Mouse (Mus musculus): ENCODE results near the gene Nrsn2.

Gene Nrsn2

GRCm38 (mm10) chr2:152338319-152338718, 38.1 kb downstream of the Nrsn2 start:
- DNase-seq, result no peak

- DNase-seq, result no peak
These were observed 38.7 kb downstream of the Nrsn2 start for GRCm38 (mm10) chr2:152337591-152338212.

GRCm38 (mm10) chr2:152336856-152337255, 39.6 kb downstream of the Nrsn2 start:
- no peak for DNase-seq

- no peak for DNase-seq
These were observed 41.1 kb downstream of the Nrsn2 start for GRCm38 (mm10) chr2:152335289-152335820.

GRCm38 (mm10) chr2:152333345-152334006, 43.0 kb downstream of the Nrsn2 start:
- DNase-seq, result no peak

GRCm38 (mm10) chr2:152332101-152332825, 44.2 kb downstream of the Nrsn2 start, which contains the start of gene Rbck1:
Gene Rbck1, minus strand, starts transcription at chr2:152332653.
- DNase-seq, result peak; percentile 80 to 84

GRCm38 (mm10) chr2:152330858-152331423, 45.5 kb downstream of the Nrsn2 start:
- DNase-seq, result no peak

- no peak for DNase-seq
These were observed 48.5 kb downstream of the Nrsn2 start for GRCm38 (mm10) chr2:152327980-152328379.

GRCm38 (mm10) chr2:152326654-152327053, 49.8 kb downstream of the Nrsn2 start:
- no peak for DNase-seq

GRCm38 (mm10) chr2:152326157-152326556, 50.3 kb downstream of the Nrsn2 start:
- no peak for DNase-seq

- no peak for DNase-seq
These were observed 51.6 kb downstream of the Nrsn2 start for GRCm38 (mm10) chr2:152324842-152325241.

- no peak for DNase-seq
These were observed 52.5 kb downstream of the Nrsn2 start for GRCm38 (mm10) chr2:152323971-152324370.

- DNase-seq, result no peak
These were observed 54.2 kb downstream of the Nrsn2 start for GRCm38 (mm10) chr2:152322198-152322597.

- no peak for DNase-seq
These were observed 54.9 kb downstream of the Nrsn2 start for GRCm38 (mm10) chr2:152321558-152321957.
